Mouse (Mus musculus) ES-CJ7 (cell line): ENCODE data around the gene Gtsf1l.

ENCODE experiments used
- DNase-seq: peaks from one replicate; pipeline ENCODE4 v3.0.0; 2011; ENCODE audit warnings: low read depth, low spot score

Gtsf1l gene

GRCm38 (mm10) chr2:163086561-163086960 is 1.1 kb downstream of the Gtsf1l start:
- DNase-seq = no peak

GRCm38 (mm10) chr2:163085047-163085446 is 2.6 kb downstream of the Gtsf1l start:
- peak; percentile 37 for DNase-seq

- DNase-seq = peak; percentile 41
These were observed 3.1 kb downstream of the Gtsf1l start for GRCm38 (mm10) chr2:163084519-163084918.

- no peak for DNase-seq
These were observed 5.1 kb downstream of the Gtsf1l start for GRCm38 (mm10) chr2:163082591-163082990.

GRCm38 (mm10) chr2:163079041-163079440 is 8.6 kb downstream of the Gtsf1l start:
- DNase-seq = no peak

GRCm38 (mm10) chr2:163075234-163075633 is 12.4 kb downstream of the Gtsf1l start:
- DNase-seq = peak; percentile 85

- DNase-seq = no peak
These were observed 12.8 kb downstream of the Gtsf1l start for GRCm38 (mm10) chr2:163074808-163075207.

- DNase-seq = no peak
These were observed 13.6 kb downstream of the Gtsf1l start for GRCm38 (mm10) chr2:163074006-163074405.

GRCm38 (mm10) chr2:163073023-163073757 is 14.5 kb downstream of the Gtsf1l start:
- peak; percentile 66 for DNase-seq

- no peak for DNase-seq
These were observed 16.1 kb downstream of the Gtsf1l start for GRCm38 (mm10) chr2:163071590-163071989.

GRCm38 (mm10) chr2:163070213-163070612 is 17.4 kb downstream of the Gtsf1l start:
- no peak for DNase-seq

GRCm38 (mm10) chr2:163067233-163067632 is 20.4 kb downstream of the Gtsf1l start:
- DNase-seq = peak; percentile 54

GRCm38 (mm10) chr2:163066326-163066725 is 21.3 kb downstream of the Gtsf1l start:
- peak; percentile 84 for DNase-seq

- DNase-seq = peak; percentile 94
These were observed 25.5 kb downstream of the Gtsf1l start for GRCm38 (mm10) chr2:163062119-163062508.

- peak; percentile 52 for DNase-seq
These were observed 26.2 kb downstream of the Gtsf1l start for GRCm38 (mm10) chr2:163061203-163062118.

- DNase-seq = peak; percentile 61
These were observed 27.0 kb downstream of the Gtsf1l start for GRCm38 (mm10) chr2:163060630-163061029.

GRCm38 (mm10) chr2:163058981-163059380 is 28.7 kb downstream of the Gtsf1l start:
- peak; percentile 74 for DNase-seq

GRCm38 (mm10) chr2:163056584-163056983 is 31.1 kb downstream of the Gtsf1l start:
- peak; percentile 50 for DNase-seq

- no peak for DNase-seq
These were observed 31.9 kb downstream of the Gtsf1l start for GRCm38 (mm10) chr2:163055715-163056114.

GRCm38 (mm10) chr2:163054891-163055494 is 32.7 kb downstream of the Gtsf1l start:
- peak; percentile 35 for DNase-seq

- DNase-seq = peak; percentile 96
These were observed 33.3 kb downstream of the Gtsf1l start, which contains the start of gene Mybl2 for GRCm38 (mm10) chr2:163054335-163054840. Gene Mybl2, plus strand, starts transcription at chr2:163054687.

GRCm38 (mm10) chr2:163052826-163053225 is 34.8 kb downstream of the Gtsf1l start:
- peak; percentile 59 for DNase-seq
